Mouse (Mus musculus) bone marrow macrophage, adult 2 months (primary cell): ENCODE results near the gene Ubfd1. TPM values are rescaled to one million over a fixed set of nuclear protein-coding genes. Genes with fewer than 3 reads are reported as not detected.

Source experiments
- H3K27ac ChIP-seq: 2 replicates; pipeline ENCODE4 v1.5.1; 2012; ENCODE audit warnings: low read depth, low read length; ENCODE audit not compliant: insufficient read depth
- H3K4me1 ChIP-seq: 2 replicates; pipeline ENCODE4 v1.6.1; 2012; ENCODE audit warnings: low read length; ENCODE audit not compliant: control insufficient read depth, insufficient read depth
- H3K4me3 ChIP-seq: 2 replicates; pipeline ENCODE4 v1.5.1; 2012; ENCODE audit warnings: mild to moderate bottlenecking, low read length, moderate library complexity; ENCODE audit not compliant: insufficient read depth
- CTCF ChIP-seq: IDR thresholded peaks from 2 replicates; pipeline ENCODE4 v1.5.1; 2012; ENCODE audit warnings: low read depth, mild to moderate bottlenecking, low read length, moderate library complexity
- POLR2A ChIP-seq: IDR thresholded peaks from 2 replicates; pipeline ENCODE4 v1.6.1; 2012; ENCODE audit warnings: mild to moderate bottlenecking, low read depth, low read length, borderline replicate concordance
- polyA plus RNA-seq: library from polyadenylated mRNA; stranded (reverse); fragments of >200 nt; gene quantifications from 2 replicates; pipeline ENCODE4 v1.2.4, GENCODE M21; 2012; ENCODE audit not compliant: missing spikeins, insufficient read depth, insufficient read length

Gene Ubfd1
- polyA plus RNA-seq = 27.9 and 29.7 TPM in 2 replicates

DNA sequence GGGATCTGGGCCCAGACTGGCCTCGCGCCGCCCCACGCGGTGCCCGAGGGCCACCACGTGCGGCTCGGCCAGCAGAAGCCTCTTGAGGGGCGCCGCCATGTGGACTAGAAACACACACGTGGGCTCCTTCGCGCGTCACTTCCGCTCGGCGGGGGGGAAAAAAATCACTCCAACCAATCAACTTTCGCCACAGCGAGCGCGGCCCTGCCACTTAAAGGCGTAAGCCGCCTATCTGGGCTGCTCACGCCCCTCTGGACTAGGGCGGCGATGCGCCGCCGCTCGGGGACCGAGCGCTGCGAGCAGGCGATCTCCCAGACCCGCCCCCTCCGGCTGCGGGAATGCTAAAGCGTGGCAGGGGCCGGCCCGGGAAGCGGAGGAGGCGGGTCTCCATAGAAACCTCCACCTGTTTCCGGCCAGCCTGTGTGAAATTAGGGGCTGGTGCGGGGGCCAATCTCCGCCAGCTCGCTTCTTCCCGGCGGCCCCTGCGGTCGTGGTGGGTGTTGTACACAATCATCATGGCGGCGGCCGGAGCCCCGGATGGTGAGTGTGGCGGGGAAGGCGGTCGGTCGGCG, at the start of gene Ubfd1, which contains the start of gene Ears2:
Gene Ubfd1 (plus strand): TSS at position 231 of the 572 bp plus-strand sequence.
Gene Ears2 (minus strand): TSS at position 319 of the 572 bp plus-strand sequence.
- peak within 1 kb of the TSS; percentile 80 for H3K27ac ChIP-seq
- no peak for TF ChIP-seq POLR2A
- peak within 1 kb of the TSS; percentile 99 for H3K4me3 ChIP-seq
- H3K4me1 ChIP-seq = peaks cover 40% of the 10 kb centered on the region

GRCm38 (mm10) chr7:122018247-122018646, 48.7 kb upstream of the Ubfd1 start:
- H3K27ac ChIP-seq = no peak overlapping the region
- no peak overlapping the region for H3K4me3 ChIP-seq
- peaks cover 34% of the 10 kb centered on the region for H3K4me1 ChIP-seq
- TF ChIP-seq POLR2A (no peak), CTCF (no peak)

DNA sequence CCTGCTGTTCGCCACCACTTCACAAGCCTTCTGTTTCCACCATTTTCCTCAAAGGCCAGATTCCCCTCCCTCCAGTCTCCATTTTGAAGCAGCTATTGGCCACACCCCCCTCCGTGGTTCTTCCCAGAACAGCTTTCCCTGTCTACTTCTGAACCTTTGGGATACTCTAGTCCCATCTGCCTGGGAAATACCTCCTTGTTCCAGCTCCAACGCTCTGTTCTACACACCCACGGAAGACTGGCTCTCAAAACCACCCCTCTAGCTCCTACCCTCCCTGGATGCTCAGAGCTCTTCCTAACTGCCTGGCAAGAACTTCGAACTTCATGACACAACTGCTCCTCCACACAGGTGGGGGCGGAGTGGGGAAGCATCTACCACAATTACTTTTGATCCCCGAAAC, 48.0 kb upstream of the Ubfd1 start:
- Histone ChIP-seq H3K4me1 (peaks cover 34% of the 10 kb centered on the region), H3K27ac (no peak overlapping the region), H3K4me3 (no peak overlapping the region)
- no peak for TF ChIP-seq CTCF
- no peak for TF ChIP-seq POLR2A

- Histone ChIP-seq H3K27ac (no peak overlapping the region), H3K4me3 (peak overlapping the region; percentile 93), H3K4me1 (peaks cover 34% of the 10 kb centered on the region)
- TF ChIP-seq CTCF = no peak
- no peak for TF ChIP-seq POLR2A
Observed at GRCm38 (mm10) chr7:122020273-122020666, 46.7 kb upstream of the Ubfd1 start.

GRCm38 (mm10) chr7:122020667-122021354, 46.2 kb upstream of the Ubfd1 start, which contains the start of gene Gga2:
Gene Gga2 (minus strand): TSS chr7:122021222.
- H3K27ac ChIP-seq = peak within 1 kb of the TSS; percentile 44
- TF ChIP-seq CTCF (no peak), POLR2A (no peak)
- peak within 1 kb of the TSS; percentile 93 for H3K4me3 ChIP-seq
- H3K4me1 ChIP-seq = peaks cover 34% of the 10 kb centered on the region

GRCm38 (mm10) chr7:122022131-122022530, 44.8 kb upstream of the Ubfd1 start:
- no peak for TF ChIP-seq POLR2A
- no peak overlapping the region for H3K4me3 ChIP-seq
- peaks cover 22% of the 10 kb centered on the region for H3K4me1 ChIP-seq
- H3K27ac ChIP-seq = no peak overlapping the region

GRCm38 (mm10) chr7:122033371-122033770, 33.6 kb upstream of the Ubfd1 start:
- Histone ChIP-seq H3K4me1 (peaks cover 10% of the 10 kb centered on the region), H3K27ac (no peak overlapping the region), H3K4me3 (no peak overlapping the region)
- no peak for TF ChIP-seq POLR2A
- TF ChIP-seq CTCF = no peak

DNA sequence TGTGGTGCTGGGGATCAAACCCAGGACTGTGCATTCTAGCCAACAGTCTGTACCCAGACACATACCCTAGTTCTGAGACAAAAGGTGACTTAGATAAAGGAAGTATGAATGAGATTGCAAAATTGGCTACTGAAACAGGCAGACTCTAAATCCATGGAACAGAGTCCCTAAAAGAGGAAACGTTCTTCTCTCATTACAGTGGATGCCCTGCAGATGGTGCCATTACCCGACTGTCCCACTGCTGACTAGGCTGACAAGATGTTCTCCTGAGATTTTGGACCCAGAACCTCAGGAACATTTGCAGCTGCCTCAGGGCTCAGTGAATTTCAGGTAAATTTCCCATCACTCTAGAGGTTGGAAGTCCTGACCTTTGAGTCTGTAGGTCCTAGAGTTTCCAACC, 32.6 kb upstream of the Ubfd1 start:
- Histone ChIP-seq H3K27ac (no peak overlapping the region), H3K4me1 (peaks cover 10% of the 10 kb centered on the region), H3K4me3 (no peak overlapping the region)
- TF ChIP-seq POLR2A (no peak), CTCF (no peak)

DNA sequence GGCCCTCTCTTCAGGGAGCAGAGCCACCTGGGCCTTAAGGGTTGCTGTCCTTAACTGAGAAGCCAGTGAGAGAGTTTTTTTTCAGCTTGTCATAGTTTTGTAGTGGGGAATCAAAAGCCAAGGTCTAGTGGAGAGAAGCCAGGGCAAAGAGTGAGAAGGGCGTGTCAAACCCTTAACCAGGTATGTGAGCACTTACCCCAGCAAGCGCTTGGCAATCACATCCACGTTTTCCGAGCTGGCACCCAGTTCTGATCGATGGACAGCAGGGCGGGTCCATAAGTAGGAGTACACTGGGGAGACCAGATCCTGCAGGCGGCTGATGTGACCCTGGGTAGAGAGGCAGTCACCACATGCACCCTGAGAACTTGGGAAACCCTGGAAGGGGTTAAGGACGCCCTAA, 22.9 kb upstream of the Ubfd1 start:
- no peak overlapping the region for H3K4me3 ChIP-seq
- no peak overlapping the region for H3K27ac ChIP-seq
- peaks cover 9% of the 10 kb centered on the region for H3K4me1 ChIP-seq
- TF ChIP-seq CTCF = no peak
- no peak for TF ChIP-seq POLR2A

DNA sequence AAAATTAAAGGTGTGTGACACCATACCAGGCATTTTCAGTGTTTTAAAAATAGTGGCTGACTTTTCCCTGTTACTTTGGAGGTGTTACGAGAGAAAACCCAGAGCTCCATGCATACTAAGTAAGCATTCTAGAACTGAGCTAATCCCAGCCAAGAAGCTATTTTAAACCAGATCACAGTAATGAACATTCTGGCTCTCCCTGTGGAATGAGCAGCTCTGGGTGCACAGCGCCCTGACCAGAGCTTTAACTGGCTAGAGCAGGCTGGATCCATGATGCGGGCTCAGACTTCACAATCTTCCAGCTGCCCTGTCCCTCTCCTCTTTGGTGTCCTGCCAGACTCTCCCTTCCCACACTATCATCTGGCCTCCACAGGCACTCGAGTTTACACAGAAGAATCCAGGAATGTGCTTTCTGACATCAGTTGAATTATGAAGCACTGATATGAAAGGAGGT, 21.8 kb upstream of the Ubfd1 start:
- H3K27ac ChIP-seq = no peak overlapping the region
- peaks cover 9% of the 10 kb centered on the region for H3K4me1 ChIP-seq
- no peak overlapping the region for H3K4me3 ChIP-seq
- TF ChIP-seq POLR2A (no peak), CTCF (no peak)
